Mouse (Mus musculus) olfactory bulb, adult 2 months (tissue): ENCODE measurements around the gene Cabp4.

ENCODE experiments used
- CTCF ChIP-seq: fragments of 200-500 bp; IDR thresholded peaks from 2 replicates; pipeline ENCODE4 v1.5.1; 2012; ENCODE audit warnings: low read depth, mild to moderate bottlenecking, low read length, moderate library complexity; ENCODE audit not compliant: insufficient read depth
- POLR2A ChIP-seq: fragments of 200-500 bp; IDR thresholded peaks from 2 replicates; pipeline ENCODE4 v1.6.1; 2012; ENCODE audit warnings: mild to moderate bottlenecking, low read depth, low read length, moderate library complexity; ENCODE audit not compliant: insufficient read depth

GRCm38 (mm10) chr19:4112063-4112960, 31.5 kb downstream of the Cabp4 start:
- TF ChIP-seq CTCF (no peak), POLR2A (no peak)
